Mouse (Mus musculus) olfactory bulb, adult 2 months (tissue): ENCODE data around the gene Efna5.

ENCODE experiments used
- CTCF ChIP-seq: fragments of 200-500 bp; IDR thresholded peaks from 2 replicates; pipeline ENCODE4 v1.5.1; 2012; ENCODE audit warnings: low read depth, mild to moderate bottlenecking, low read length, moderate library complexity; ENCODE audit not compliant: insufficient read depth
- POLR2A ChIP-seq: fragments of 200-500 bp; IDR thresholded peaks from 2 replicates; pipeline ENCODE4 v1.6.1; 2012; ENCODE audit warnings: mild to moderate bottlenecking, low read depth, low read length, moderate library complexity; ENCODE audit not compliant: insufficient read depth

DNA sequence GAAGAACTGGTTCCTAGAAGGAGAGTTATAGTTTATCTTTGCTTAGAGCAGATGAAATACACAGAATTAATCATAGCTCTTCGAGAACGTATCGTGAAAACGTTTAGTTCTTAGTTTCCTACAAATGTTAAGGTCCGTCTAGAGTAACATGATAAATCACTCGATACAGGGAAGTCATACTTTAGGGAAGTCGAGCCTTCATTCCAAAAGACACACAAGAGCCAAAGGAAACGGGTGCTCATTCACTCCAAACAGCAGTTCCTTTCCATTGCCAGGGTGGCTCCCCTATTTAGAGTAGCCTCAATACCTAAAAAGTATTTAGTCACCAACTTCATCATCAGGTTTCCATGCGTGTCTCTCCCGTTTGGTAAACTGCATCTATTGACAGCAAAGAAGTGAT lies 64.2 kb downstream of the Efna5 start:
- TF ChIP-seq POLR2A, result no peak
- TF ChIP-seq CTCF, result no peak
